Mouse (Mus musculus): ENCODE measurements at regions not wholly inside any gene's neighbourhood (a gene's known extent, or its start where the extent isn't known, plus 50 kb on each side); places are given as distances from the start of the nearest gene placed in this dataset.
"Not testable (repeated sequence)": the region's sequence is repeated elsewhere in the genome, so short reads cannot be mapped to it uniquely, and the experiment has no call there.

DNA sequence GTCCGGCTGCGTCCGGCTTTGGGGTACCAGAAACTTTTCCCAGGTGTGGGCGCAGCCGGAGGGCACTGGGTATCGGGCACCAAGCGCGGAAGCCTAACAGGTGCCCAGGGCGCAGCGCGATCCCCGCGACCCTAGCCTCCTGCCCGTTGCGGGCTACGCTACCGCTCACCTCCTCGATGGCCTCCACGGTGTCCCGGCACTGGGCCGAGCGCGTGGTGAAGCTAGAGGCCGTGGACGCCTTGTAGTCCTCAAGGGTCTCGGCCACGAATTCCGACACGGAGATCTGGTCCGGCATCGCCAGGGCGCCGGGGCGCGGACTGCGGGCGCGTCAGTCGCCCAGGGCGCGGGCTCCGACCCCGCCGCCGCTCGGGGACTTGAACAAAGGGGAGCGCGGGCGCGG lies 360.9 kb upstream of the Ywhaq start:
- TF ChIP-seq CTCF (IDR thresholded peaks at IDR 0.05; ENCODE audit: low read depth, low read length); EP300 (IDR thresholded peaks at IDR 0.05; ENCODE audit: insufficient read depth, low read depth, low read length); POLR2A (IDR thresholded peaks at IDR 0.05; ENCODE audit: insufficient read depth, low read length): not testable (repeated sequence)
